In genomic region chr17:86460645-86461430, GRCm38 (mm10) we compare ENCODE assay signal across 16 mouse cellular contexts. TPM values are rescaled to one million over a fixed set of nuclear protein-coding genes. Genes with fewer than 3 reads are reported as not detected.
DNase-seq lines count a peak whose midpoint lies in the region; ATAC-seq and TF ChIP-seq lines count a peak whose summit lies in the region.
"Had no signal": no experiment of that assay in that cellular context is flagged by ENCODE, and none has a peak within 500 bp of the region (broad histone marks: within the 10 kb centered on the region; RNA-seq: fewer than 3 reads in every experiment).

No protein-coding gene starts in this region.

- no peaks in the 10 kb centered on the region for H3K36me3 ChIP-seq in hindbrain, embryonic 12.5 days
- no peaks in the 10 kb centered on the region for H3K36me3 ChIP-seq in hindbrain, embryonic 11.5 days (ENCODE audit: control insufficient read depth, insufficient read depth, low read length)
- H3K36me3 ChIP-seq in midbrain, embryonic 13.5 days: no peaks in the 10 kb centered on the region
- no peaks in the 10 kb centered on the region for H3K36me3 ChIP-seq in midbrain, embryonic 10.5 days
- no peaks in the 10 kb centered on the region for H3K36me3 ChIP-seq in forebrain, embryonic 15.5 days
- no peaks in the 10 kb centered on the region for H3K36me3 ChIP-seq in midbrain, postnatal 0 days (ENCODE audit: insufficient read depth, low read length)
- H3K36me3 ChIP-seq: embryonic facial prominence, embryonic 13.5 days; G1E; liver, embryonic 13.5 days had no signal

- H3K4me2 ChIP-seq in hindbrain, embryonic 12.5 days (replicated peaks): no peak overlapping the region
- H3K4me2 ChIP-seq in hindbrain, embryonic 11.5 days (replicated peaks; ENCODE audit: low read depth, low read length): no peak overlapping the region
- H3K4me2 ChIP-seq in midbrain, embryonic 13.5 days (replicated peaks): no peak overlapping the region
- H3K4me2 ChIP-seq in forebrain, embryonic 15.5 days (replicated peaks): no peak overlapping the region
- H3K4me2 ChIP-seq in midbrain, postnatal 0 days (ENCODE audit: low read depth, low read length, poor library complexity, severe bottlenecking): no peak overlapping the region
- H3K4me2 ChIP-seq: embryonic facial prominence, embryonic 13.5 days; liver, embryonic 13.5 days had no signal

- no peaks in the 10 kb centered on the region for H3K9me3 ChIP-seq in hindbrain, embryonic 12.5 days (replicated peaks)
- H3K9me3 ChIP-seq in hindbrain, embryonic 11.5 days (ENCODE audit: control insufficient read depth, low read length): no peaks in the 10 kb centered on the region
- H3K9me3 ChIP-seq in midbrain, embryonic 13.5 days: no peaks in the 10 kb centered on the region
- no peaks in the 10 kb centered on the region for H3K9me3 ChIP-seq in midbrain, embryonic 10.5 days (replicated peaks)
- H3K9me3 ChIP-seq in forebrain, embryonic 15.5 days: no peaks in the 10 kb centered on the region
- no peaks in the 10 kb centered on the region for H3K9me3 ChIP-seq in midbrain, postnatal 0 days (ENCODE audit: low read length)
- H3K9me3 ChIP-seq: embryonic facial prominence, embryonic 13.5 days; liver, embryonic 13.5 days; megakaryocyte, embryonic 14.5 days had no signal

- H3K9ac ChIP-seq in hindbrain, embryonic 12.5 days: no peak overlapping the region
- no peak overlapping the region for H3K9ac ChIP-seq in hindbrain, embryonic 11.5 days (ENCODE audit: low read depth, low read length)
- H3K9ac ChIP-seq in midbrain, embryonic 13.5 days (replicated peaks): no peak overlapping the region
- H3K9ac ChIP-seq in forebrain, embryonic 15.5 days (replicated peaks): no peak overlapping the region
- H3K9ac ChIP-seq in midbrain, postnatal 0 days (replicated peaks; ENCODE audit: low read length, poor library complexity, severe bottlenecking): no peak overlapping the region
- H3K9ac ChIP-seq: embryonic facial prominence, embryonic 13.5 days; liver, embryonic 13.5 days had no signal

- 67% methylated on average over 17 of the region's 17 CpGs for WGBS in hindbrain, embryonic 12.5 days
- 79% methylated on average over 17 of the region's 17 CpGs for WGBS in hindbrain, embryonic 11.5 days
- 71% methylated on average over 17 of the region's 17 CpGs for WGBS in midbrain, embryonic 13.5 days
- 85% methylated on average over 17 of the region's 17 CpGs for WGBS in midbrain, embryonic 10.5 days
- 58% methylated on average over 17 of the region's 17 CpGs for WGBS in forebrain, embryonic 15.5 days
- 61% methylated on average over 17 of the region's 17 CpGs for WGBS in midbrain, postnatal 0 days

- H3K4me3 ChIP-seq in hindbrain, embryonic 12.5 days: no peak overlapping the region
- no peak overlapping the region for H3K4me3 ChIP-seq in hindbrain, embryonic 11.5 days (ENCODE audit: low read depth, low read length)
- no peak overlapping the region for H3K4me3 ChIP-seq in midbrain, embryonic 13.5 days (replicated peaks)
- H3K4me3 ChIP-seq in midbrain, embryonic 10.5 days: no peak overlapping the region
- H3K4me3 ChIP-seq in forebrain, embryonic 15.5 days: no peak overlapping the region
- no peak overlapping the region for H3K4me3 ChIP-seq in midbrain, postnatal 0 days (ENCODE audit: low read depth, low read length)
- H3K4me3 ChIP-seq: embryonic facial prominence, embryonic 13.5 days; liver, embryonic 13.5 days; megakaryocyte, embryonic 14.5 days had no signal

- ATAC-seq in hindbrain, embryonic 12.5 days (ENCODE audit: low FRiP score): no peak
- no peak for ATAC-seq in hindbrain, embryonic 11.5 days (ENCODE audit: low FRiP score)
- ATAC-seq in midbrain, embryonic 13.5 days: 0 out of 2 replicates have a peak, but pooled peaks have one; percentile 45
- 0 out of 2 replicates have a peak, but pooled peaks have one; percentile 6 for ATAC-seq in forebrain, embryonic 15.5 days (replicated peaks)
- ATAC-seq in midbrain, postnatal 0 days (ENCODE audit: low FRiP score): peak; percentile 52; the same call in 1 of the 2 replicates
- ATAC-seq: intestine, embryonic 16.5 days had no signal

- no peaks in the 10 kb centered on the region for H3K27me3 ChIP-seq in hindbrain, embryonic 12.5 days
- no peaks in the 10 kb centered on the region for H3K27me3 ChIP-seq in hindbrain, embryonic 11.5 days (ENCODE audit: control insufficient read depth, insufficient read depth, low read length)
- peaks cover 15% of the 10 kb centered on the region for H3K27me3 ChIP-seq in midbrain, embryonic 13.5 days
- H3K27me3 ChIP-seq in midbrain, embryonic 10.5 days (ENCODE audit: low read depth, poor library complexity, severe bottlenecking): peaks cover 25% of the 10 kb centered on the region
- no peaks in the 10 kb centered on the region for H3K27me3 ChIP-seq in forebrain, embryonic 15.5 days
- H3K27me3 ChIP-seq in midbrain, postnatal 0 days (ENCODE audit: insufficient read depth, low read length): no peaks in the 10 kb centered on the region
- H3K27me3 ChIP-seq: embryonic facial prominence, embryonic 13.5 days; liver, embryonic 13.5 days; megakaryocyte, embryonic 14.5 days had no signal

- H3K4me1 ChIP-seq in hindbrain, embryonic 12.5 days: peaks cover 14% of the 10 kb centered on the region
- H3K4me1 ChIP-seq in hindbrain, embryonic 11.5 days (replicated peaks; ENCODE audit: control insufficient read depth, insufficient read depth, low read length): no peaks in the 10 kb centered on the region; the same call in 1 of the 2 replicates
- peaks cover 25% of the 10 kb centered on the region for H3K4me1 ChIP-seq in midbrain, embryonic 13.5 days (replicated peaks)
- peaks cover 17% of the 10 kb centered on the region for H3K4me1 ChIP-seq in midbrain, embryonic 10.5 days
- peaks cover 29% of the 10 kb centered on the region for H3K4me1 ChIP-seq in forebrain, embryonic 15.5 days
- no peaks in the 10 kb centered on the region for H3K4me1 ChIP-seq in midbrain, postnatal 0 days (ENCODE audit: insufficient read depth, low read length)

- peak; percentile 50 for TF ChIP-seq CTCF in midbrain, postnatal 0 days (IDR thresholded peaks at IDR 0.05)

- no peak for DNase-seq in hindbrain, embryonic 11.5 days (ENCODE audit: low spot score)
- no peak for DNase-seq in midbrain, embryonic 10.5 days (ENCODE audit: low spot score)
- DNase-seq in midbrain, postnatal 0 days (ENCODE audit: low spot score): peak; percentile 56
- no peak for DNase-seq in embryo, embryonic 10 days (ENCODE audit: low spot score)
- DNase-seq: adrenal gland, postnatal 25 days; cerebellum, adult 2 months; layer of hippocampus, adult 9-11 months; liver, embryonic 13.5 days had no signal

- 0 out of 2 replicates have a peak overlapping the region, but pooled peaks have one; percentile 9 for H3K27ac ChIP-seq in hindbrain, embryonic 12.5 days
- no peak overlapping the region for H3K27ac ChIP-seq in hindbrain, embryonic 11.5 days (ENCODE audit: low read depth, low read length)
- no peak overlapping the region for H3K27ac ChIP-seq in midbrain, embryonic 13.5 days
- H3K27ac ChIP-seq in midbrain, embryonic 10.5 days (replicated peaks): no peak overlapping the region
- peak overlapping the region; percentile 71 for H3K27ac ChIP-seq in forebrain, embryonic 15.5 days (replicated peaks)
- no peak overlapping the region for H3K27ac ChIP-seq in midbrain, postnatal 0 days (ENCODE audit: low read depth, low read length)
- H3K27ac ChIP-seq: embryonic facial prominence, embryonic 13.5 days; liver, embryonic 13.5 days had no signal

RNA-seq across cellular contexts. Expression of gene Gm10309, which starts 44.2 kb away (rescaled TPM):
- polyA plus RNA-seq in hindbrain, embryonic 12.5 days (2016; fragmentation: Nextera tagmentation; extraction: Ambion mirVana): 0.30 and 0.50 TPM in 2 replicates
- polyA plus RNA-seq in hindbrain, embryonic 11.5 days (2014; fragmentation: Nextera tagmentation; extraction: Ambion mirVana): 0.25 TPM in 1 of 2 replicates, not detected in the other
- 0.19 and 0.38 TPM in 2 replicates for polyA plus RNA-seq in midbrain, embryonic 13.5 days (2015; fragmentation: Nextera tagmentation; extraction: Ambion mirVana)
- polyA plus RNA-seq in midbrain, embryonic 10.5 days (2016; fragmentation: Nextera tagmentation; extraction: Ambion mirVana): 0.19 TPM in 1 of 2 replicates, not detected in the other
- 0.47 and 0.65 TPM in 2 replicates for polyA plus RNA-seq in forebrain, embryonic 15.5 days (2015; fragmentation: Nextera tagmentation; extraction: Ambion mirVana)
- total RNA-seq in midbrain, postnatal 0 days (2014; rRNA removed): not detected in 2 replicates
- 0.11 and 0.32 TPM in 2 replicates for polyA plus RNA-seq in midbrain, postnatal 0 days (2015; fragmentation: Nextera tagmentation; extraction: Ambion mirVana)
- total RNA-seq: adrenal gland, postnatal 25 days; neutrophil, adult 5-6 weeks had no signal
- polyA plus RNA-seq: cerebellum, adult 2 months; G1E; liver, embryonic 13.5 days had no signal

Comparison
In these comparisons a context has a peak if more than half of its experiments do, and no peak if none do; other contexts are left out.
1. H3K27ac ChIP-seq: peak in hindbrain, embryonic 12.5 days (single experiment) and forebrain, embryonic 15.5 days (single experiment); none in hindbrain, embryonic 11.5 days (single experiment), midbrain, embryonic 13.5 days (single experiment), midbrain, embryonic 10.5 days (single experiment) and midbrain, postnatal 0 days (single experiment).
2. ATAC-seq: peak in midbrain, embryonic 13.5 days (single experiment), forebrain, embryonic 15.5 days (single experiment) and midbrain, postnatal 0 days (single experiment); none in hindbrain, embryonic 12.5 days (single experiment) and hindbrain, embryonic 11.5 days (single experiment).